Mouse (Mus musculus) embryonic facial prominence, embryonic 15.5 days (tissue): Measurements from ENCODE around the gene Pstpip1. TPM values are rescaled to one million over a fixed set of nuclear protein-coding genes. Genes with fewer than 3 reads are reported as not detected.

Experiments used
- ATAC-seq: fragments of 200-750 bp; cut with Nextera tagmentation; 2 replicates; pipeline ENCODE4 v1.8.0; 2017; ENCODE audit warnings: low read depth, moderate TSS enrichment; ENCODE audit not compliant: insufficient number of reproducible peaks, low FRiP score, low TSS enrichment
- H3K27ac ChIP-seq: fragments of 300-500 bp; sonication (generic); replicated peaks from 2 replicates; pipeline ENCODE4 v1.5.1; 2015; ENCODE audit warnings: mild to moderate bottlenecking, inconsistent platforms
- H3K27me3 ChIP-seq: fragments of 300-500 bp; sonication (generic); 2 replicates; pipeline ENCODE4 v1.6.1; 2015; ENCODE audit warnings: inconsistent platforms
- H3K36me3 ChIP-seq: fragments of 300-500 bp; sonication (generic); 2 replicates; pipeline ENCODE4 v1.6.1; 2015; ENCODE audit warnings: mild to moderate bottlenecking, inconsistent platforms
- H3K4me1 ChIP-seq: fragments of 300-500 bp; sonication (generic); 2 replicates; pipeline ENCODE4 v1.6.1; 2015; ENCODE audit warnings: inconsistent platforms
- H3K4me2 ChIP-seq: fragments of 300-500 bp; sonication (generic); replicated peaks from 2 replicates; pipeline ENCODE4 v1.6.1; 2015; ENCODE audit warnings: mild to moderate bottlenecking, inconsistent platforms
- H3K4me3 ChIP-seq: fragments of 300-500 bp; sonication (generic); replicated peaks from 2 replicates; pipeline ENCODE4 v1.5.1; 2015; ENCODE audit warnings: mild to moderate bottlenecking, inconsistent platforms
- H3K9ac ChIP-seq: fragments of 300-500 bp; sonication (generic); 2 replicates; pipeline ENCODE4 v1.6.1; 2015; ENCODE audit warnings: inconsistent platforms
- H3K9me3 ChIP-seq: fragments of 300-500 bp; sonication (generic); replicated peaks from 2 replicates; pipeline ENCODE4 v1.6.1; 2016; ENCODE audit warnings: inconsistent platforms
- WGBS: fragments of 180-500 bp; shearing (Covaris S2); methylation state at CpG from one replicate; pipeline ENCODE4 v1.1.7; 2015; 5-methylcytosine and 5-hydroxymethylcytosine counted together
- polyA plus RNA-seq: library from polyadenylated mRNA; unstranded; fragments of >200 nt; fragmentation: Nextera tagmentation; extraction: Ambion mirVana; gene quantifications from 2 replicates; pipeline ENCODE4 v1.2.1, GENCODE M21; 2015

Pstpip1 gene
- polyA plus RNA-seq, 1 experiment from 2014 or later = 4.6 TPM

GRCm38 (mm10) chr9:56075264-56075663 is 14.5 kb upstream of the Pstpip1 start:
- Histone ChIP-seq H3K4me3 (no peak overlapping the region), H3K4me1 (peaks cover 20% of the 10 kb centered on the region), H3K27ac (no peak overlapping the region), H3K4me2 (no peak overlapping the region), H3K9me3 (no peaks in the 10 kb centered on the region), H3K9ac (no peak overlapping the region), H3K36me3 (peaks cover 7% of the 10 kb centered on the region), H3K27me3 (no peaks in the 10 kb centered on the region)
- 12% methylated on average over 4 of the region's 4 CpGs for WGBS
- ATAC-seq = 0 out of 2 replicates have a peak, but pooled peaks have one; percentile 44

DNA sequence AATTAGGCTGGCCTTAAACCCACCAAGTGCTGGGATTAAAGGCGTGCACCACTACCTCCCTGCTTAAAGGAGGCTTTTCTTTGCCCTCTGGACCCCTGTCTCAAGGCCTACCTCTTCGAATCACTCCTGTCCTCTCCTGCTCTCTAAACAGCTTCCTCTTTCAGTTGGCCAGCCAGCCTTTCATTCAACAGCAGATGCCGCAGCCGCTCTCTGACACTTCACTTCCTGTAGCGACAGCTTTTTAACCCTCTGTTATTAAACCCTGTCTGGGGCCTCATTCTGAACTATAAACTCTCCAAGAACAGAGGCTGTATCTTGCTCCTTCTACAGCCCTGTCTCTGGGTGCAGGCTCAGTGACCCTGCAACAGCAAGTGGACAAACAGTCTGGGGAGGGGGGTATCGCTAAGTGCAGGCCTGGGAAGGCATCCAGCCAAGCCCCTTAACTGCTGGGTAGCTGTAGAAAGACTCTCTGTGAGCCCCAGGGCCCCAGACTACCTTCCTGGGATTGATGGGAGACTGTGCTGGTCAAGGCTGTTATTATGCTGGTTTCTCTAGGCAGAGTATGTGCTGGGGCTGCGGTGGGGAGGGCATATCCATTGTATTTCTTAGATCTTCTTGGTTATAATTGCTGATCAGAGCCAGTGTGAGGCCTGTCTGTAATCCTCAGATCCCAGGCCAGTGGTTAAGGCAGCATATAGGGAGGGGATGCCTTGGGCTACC is 13.7 kb upstream of the Pstpip1 start:
- 38% methylated on average over 7 of the region's 7 CpGs for WGBS
- H3K9me3 ChIP-seq = no peaks in the 10 kb centered on the region
- peaks cover 7% of the 10 kb centered on the region for H3K36me3 ChIP-seq
- no peak overlapping the region for H3K9ac ChIP-seq
- H3K4me2 ChIP-seq = no peak overlapping the region
- no peak overlapping the region for H3K4me3 ChIP-seq
- H3K27ac ChIP-seq = 0 out of 2 replicates have a peak overlapping the region, but pooled peaks have one; percentile 17
- peaks cover 20% of the 10 kb centered on the region for H3K4me1 ChIP-seq
- peak; percentile 39; the same call in 1 of the 2 replicates for ATAC-seq
- no peaks in the 10 kb centered on the region for H3K27me3 ChIP-seq

GRCm38 (mm10) chr9:56079587-56079986 is 10.2 kb upstream of the Pstpip1 start:
- 74% methylated on average over 5 of the region's 5 CpGs for WGBS
- peaks cover 11% of the 10 kb centered on the region for H3K4me1 ChIP-seq
- ATAC-seq = no peak
- H3K4me3 ChIP-seq = no peak overlapping the region
- no peak overlapping the region for H3K27ac ChIP-seq
- H3K27me3 ChIP-seq = no peaks in the 10 kb centered on the region
- no peaks in the 10 kb centered on the region for H3K9me3 ChIP-seq
- H3K4me2 ChIP-seq = no peak overlapping the region
- peaks cover 3% of the 10 kb centered on the region; the same call in 1 of the 2 replicates for H3K36me3 ChIP-seq
- no peak overlapping the region for H3K9ac ChIP-seq

GRCm38 (mm10) chr9:56086524-56086923 is 3.2 kb upstream of the Pstpip1 start:
- H3K27me3 ChIP-seq = no peaks in the 10 kb centered on the region
- no peaks in the 10 kb centered on the region for H3K36me3 ChIP-seq
- no peak overlapping the region for H3K9ac ChIP-seq
- no peak overlapping the region for H3K4me2 ChIP-seq
- WGBS = 78% methylated on average over 5 of the region's 5 CpGs
- H3K9me3 ChIP-seq = no peaks in the 10 kb centered on the region
- H3K27ac ChIP-seq = no peak overlapping the region
- peaks cover 20% of the 10 kb centered on the region for H3K4me1 ChIP-seq
- H3K4me3 ChIP-seq = no peak overlapping the region
- ATAC-seq = no peak

DNA sequence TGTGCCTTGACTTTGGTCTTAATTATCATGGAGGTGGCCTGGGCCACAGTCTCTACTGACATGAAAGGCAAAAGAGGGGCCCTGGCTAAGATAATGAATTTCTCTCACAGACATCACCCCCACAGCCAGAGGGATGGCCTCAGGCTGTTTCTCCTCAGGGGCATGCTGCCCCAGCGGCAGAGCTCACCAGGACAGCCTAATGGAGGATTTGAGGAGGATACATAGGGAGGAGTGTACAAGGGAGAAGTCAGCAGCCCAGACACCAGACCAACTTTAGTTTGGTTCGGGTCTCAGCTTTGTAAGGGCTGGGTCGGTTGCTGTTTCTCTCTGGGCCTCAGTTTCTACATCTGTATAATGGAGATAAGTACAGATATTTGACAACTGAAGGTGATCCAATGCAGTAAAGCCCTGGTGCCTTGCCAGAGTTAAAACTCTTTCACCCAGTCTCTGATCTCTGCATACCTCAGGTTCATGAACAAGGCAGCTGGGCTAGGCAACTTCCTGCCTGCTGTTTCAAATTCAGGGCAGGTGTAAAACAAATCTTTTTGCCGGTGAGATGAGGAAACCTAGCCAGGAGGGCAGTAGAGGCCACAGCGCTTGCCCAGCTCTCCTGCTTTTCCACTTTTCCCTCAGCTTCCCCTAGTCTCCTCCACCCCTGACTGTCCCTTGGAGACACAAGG is 924 bp downstream of the Pstpip1 start:
- Histone ChIP-seq H3K4me1 (peaks cover 25% of the 10 kb centered on the region), H3K36me3 (no peaks in the 10 kb centered on the region), H3K9ac (no peak overlapping the region), H3K9me3 (no peaks in the 10 kb centered on the region), H3K27me3 (no peaks in the 10 kb centered on the region), H3K4me2 (peak overlapping the region; percentile 42), H3K27ac (peak overlapping the region; percentile 81), H3K4me3 (peak overlapping the region; percentile 7)
- 55% methylated on average over 5 of the region's 5 CpGs for WGBS
- no peak for ATAC-seq

DNA sequence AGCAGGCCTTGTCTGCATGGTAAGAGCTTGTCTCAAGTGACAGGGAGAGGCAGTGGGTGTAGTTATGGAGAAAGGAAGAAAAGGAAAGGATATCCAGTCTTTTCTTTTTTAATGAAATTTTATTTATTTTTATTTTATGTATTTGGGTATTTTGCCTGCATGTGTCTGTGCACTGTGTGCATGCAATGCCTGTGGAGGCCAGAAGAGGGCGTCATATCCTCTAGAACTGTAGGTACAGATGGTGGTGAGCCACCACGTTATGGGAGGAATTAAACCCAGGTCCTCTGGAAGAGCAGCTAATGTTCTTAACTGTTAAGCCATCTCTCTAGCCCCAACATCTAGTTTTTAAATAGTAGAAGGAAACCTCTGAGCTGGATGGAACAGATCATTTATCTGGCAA is 2.3 kb downstream of the Pstpip1 start:
- Histone ChIP-seq H3K9me3 (no peaks in the 10 kb centered on the region), H3K4me1 (peaks cover 25% of the 10 kb centered on the region), H3K4me2 (no peak overlapping the region), H3K4me3 (no peak overlapping the region), H3K27me3 (no peaks in the 10 kb centered on the region), H3K9ac (no peak overlapping the region), H3K27ac (no peak overlapping the region), H3K36me3 (no peaks in the 10 kb centered on the region)
- 49% methylated on average over 2 of the region's 2 CpGs for WGBS
- ATAC-seq = no peak

GRCm38 (mm10) chr9:56097584-56098298 is 8.0 kb downstream of the Pstpip1 start:
- Histone ChIP-seq H3K27ac (no peak overlapping the region), H3K9me3 (no peaks in the 10 kb centered on the region), H3K4me2 (no peak overlapping the region), H3K27me3 (no peaks in the 10 kb centered on the region), H3K4me1 (peaks cover 12% of the 10 kb centered on the region; the same call in 1 of the 2 replicates), H3K36me3 (no peaks in the 10 kb centered on the region), H3K9ac (no peak overlapping the region), H3K4me3 (no peak overlapping the region)
- 83% methylated on average over 4 of the region's 4 CpGs for WGBS
- no peak for ATAC-seq

DNA sequence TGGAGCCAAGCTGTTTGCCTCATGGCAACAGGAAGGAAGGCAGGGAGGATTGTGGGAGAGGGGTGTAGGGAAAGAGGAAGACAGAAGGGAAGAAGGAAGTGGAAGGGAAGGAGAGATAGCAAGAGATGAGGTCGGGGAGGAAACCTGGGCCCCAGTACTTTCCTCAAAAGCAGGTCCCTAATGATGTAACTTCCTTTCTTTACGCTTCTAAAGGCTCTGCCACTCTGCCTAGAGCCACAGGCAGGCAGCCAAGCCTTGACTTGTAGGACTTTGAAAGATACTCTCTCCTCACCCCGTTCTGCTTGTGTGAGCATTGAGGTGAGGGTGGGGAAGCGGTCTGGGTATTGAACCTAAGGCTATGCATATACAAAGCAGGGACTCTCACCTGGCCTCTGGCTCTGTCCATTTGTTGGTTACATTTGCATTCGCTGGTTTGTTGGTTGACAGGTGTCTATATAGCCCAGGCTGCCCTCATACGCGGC is 10.3 kb downstream of the Pstpip1 start:
- Histone ChIP-seq H3K9me3 (no peaks in the 10 kb centered on the region), H3K27me3 (no peaks in the 10 kb centered on the region), H3K9ac (no peak overlapping the region), H3K4me3 (no peak overlapping the region), H3K36me3 (no peaks in the 10 kb centered on the region), H3K4me2 (no peak overlapping the region), H3K4me1 (peaks cover 8% of the 10 kb centered on the region; the same call in 1 of the 2 replicates), H3K27ac (no peak overlapping the region)
- ATAC-seq = no peak; the same call in 1 of the 2 replicates
- 80% methylated on average over 7 of the region's 7 CpGs for WGBS

DNA sequence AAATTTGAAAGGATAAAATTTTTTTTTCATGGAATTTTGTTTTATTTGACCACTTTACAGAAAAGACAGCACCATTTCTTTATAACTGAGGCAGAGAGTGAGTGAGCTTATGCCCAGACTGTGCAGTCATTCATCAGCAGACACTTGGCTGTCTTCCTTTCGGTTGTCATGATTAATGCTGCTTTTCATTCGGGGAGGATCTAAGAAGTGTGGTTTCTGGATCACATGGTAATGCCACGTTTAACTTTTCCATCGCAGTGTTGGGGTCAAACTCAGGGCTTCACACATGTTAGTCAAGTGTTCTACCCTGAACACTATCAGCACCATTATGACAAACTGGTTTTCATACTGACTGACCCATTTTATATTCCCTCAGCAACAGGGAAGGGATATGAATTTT is 11.3 kb downstream of the Pstpip1 start:
- Histone ChIP-seq H3K9me3 (no peaks in the 10 kb centered on the region), H3K27ac (no peak overlapping the region), H3K4me1 (peaks cover 8% of the 10 kb centered on the region; the same call in 1 of the 2 replicates), H3K36me3 (no peaks in the 10 kb centered on the region), H3K9ac (no peak overlapping the region), H3K4me3 (no peak overlapping the region), H3K4me2 (no peak overlapping the region), H3K27me3 (no peaks in the 10 kb centered on the region)
- 22% methylated on average over 4 of the region's 4 CpGs for WGBS
- no peak for ATAC-seq

GRCm38 (mm10) chr9:56104921-56105320 is 15.2 kb downstream of the Pstpip1 start:
- H3K27me3 ChIP-seq = no peaks in the 10 kb centered on the region
- no peak overlapping the region for H3K4me2 ChIP-seq
- H3K4me1 ChIP-seq = peaks cover 6% of the 10 kb centered on the region; the same call in 1 of the 2 replicates
- no peak overlapping the region for H3K4me3 ChIP-seq
- H3K36me3 ChIP-seq = no peaks in the 10 kb centered on the region
- H3K9me3 ChIP-seq = no peaks in the 10 kb centered on the region
- no peak for ATAC-seq
- WGBS = 84% methylated on average over 7 of the region's 7 CpGs
- H3K9ac ChIP-seq = no peak overlapping the region
- no peak overlapping the region for H3K27ac ChIP-seq
